Mouse (Mus musculus): ENCODE data around the gene Tubal3. TPM values are rescaled to one million over a fixed set of nuclear protein-coding genes. Genes with fewer than 3 reads are reported as not detected.

Tubal3 gene
- polyA plus RNA-seq, 1 experiment from 2014 or later, result not detected

GRCm38 (mm10) chr13:3924483-3924882, 6.4 kb downstream of the Tubal3 start:
- Histone ChIP-seq H3K4me2 (replicated peaks) (no peak overlapping the region), H3K36me3 (no peaks in the 10 kb centered on the region), H3K4me3 (replicated peaks) (no peak overlapping the region), H3K27ac (replicated peaks) (no peak overlapping the region), H3K4me1 (no peaks in the 10 kb centered on the region), H3K9ac (no peak overlapping the region), H3K27me3 (no peaks in the 10 kb centered on the region), H3K9me3 (replicated peaks) (no peaks in the 10 kb centered on the region)
- ATAC-seq (ENCODE audit: insufficient number of reproducible peaks, low FRiP score, low TSS enrichment, low read depth), result no peak
- WGBS, result 80% methylated on average over 5 of the region's 5 CpGs

- no peak overlapping the region for H3K4me2 ChIP-seq (replicated peaks)
- ATAC-seq (ENCODE audit: insufficient number of reproducible peaks, low FRiP score, low TSS enrichment, low read depth), result no peak
- no peak overlapping the region for H3K4me3 ChIP-seq (replicated peaks)
- H3K27ac ChIP-seq (replicated peaks), result no peak overlapping the region
- no peaks in the 10 kb centered on the region for H3K36me3 ChIP-seq
- no peaks in the 10 kb centered on the region for H3K27me3 ChIP-seq
- no peak overlapping the region for H3K9ac ChIP-seq
- WGBS, result 75% methylated on average over 6 of the region's 6 CpGs
- no peaks in the 10 kb centered on the region for H3K9me3 ChIP-seq (replicated peaks)
- no peaks in the 10 kb centered on the region for H3K4me1 ChIP-seq
Measured at GRCm38 (mm10) chr13:3925632-3926031, 7.6 kb downstream of the Tubal3 start.

GRCm38 (mm10) chr13:3926046-3926445, 8.0 kb downstream of the Tubal3 start:
- no peak overlapping the region for H3K27ac ChIP-seq (replicated peaks)
- H3K4me2 ChIP-seq (replicated peaks), result no peak overlapping the region
- no peak overlapping the region for H3K9ac ChIP-seq
- H3K4me3 ChIP-seq (replicated peaks), result no peak overlapping the region
- WGBS, result 90% methylated on average over 6 of the region's 6 CpGs
- no peaks in the 10 kb centered on the region for H3K4me1 ChIP-seq
- no peaks in the 10 kb centered on the region for H3K27me3 ChIP-seq
- no peak for ATAC-seq (ENCODE audit: insufficient number of reproducible peaks, low FRiP score, low TSS enrichment, low read depth)
- no peaks in the 10 kb centered on the region for H3K36me3 ChIP-seq
- no peaks in the 10 kb centered on the region for H3K9me3 ChIP-seq (replicated peaks)

- H3K27me3 ChIP-seq, result no peaks in the 10 kb centered on the region
- no peaks in the 10 kb centered on the region for H3K36me3 ChIP-seq
- 71% methylated on average over 7 of the region's 7 CpGs for WGBS
- ATAC-seq (ENCODE audit: insufficient number of reproducible peaks, low FRiP score, low TSS enrichment, low read depth), result no peak
- H3K4me3 ChIP-seq (replicated peaks), result no peak overlapping the region
- H3K9ac ChIP-seq, result no peak overlapping the region
- no peak overlapping the region for H3K27ac ChIP-seq (replicated peaks)
- no peaks in the 10 kb centered on the region for H3K4me1 ChIP-seq
- H3K9me3 ChIP-seq (replicated peaks), result no peaks in the 10 kb centered on the region
- no peak overlapping the region for H3K4me2 ChIP-seq (replicated peaks)
Measured at GRCm38 (mm10) chr13:3944699-3945098, 26.6 kb downstream of the Tubal3 start.

- no peak within 1 kb of the TSS for H3K9ac ChIP-seq
- H3K4me2 ChIP-seq (replicated peaks), result no peak within 1 kb of the TSS
- H3K27me3 ChIP-seq, result no peaks in the 10 kb centered on the region
- no peaks in the 10 kb centered on the region for H3K4me1 ChIP-seq
- no peaks in the 10 kb centered on the region for H3K9me3 ChIP-seq (replicated peaks)
- no peak for ATAC-seq (ENCODE audit: insufficient number of reproducible peaks, low FRiP score, low TSS enrichment, low read depth)
- no peak within 1 kb of the TSS for H3K4me3 ChIP-seq (replicated peaks)
- 56% methylated on average over 2 of the region's 2 CpGs for WGBS
- no peak within 1 kb of the TSS for H3K27ac ChIP-seq (replicated peaks)
- no peaks in the 10 kb centered on the region for H3K36me3 ChIP-seq
Measured at GRCm38 (mm10) chr13:3945249-3945648, 27.2 kb downstream of the Tubal3 start, which contains the start of gene Ucn3. TSS of gene Ucn3 (minus strand) at chr13:3945349.

GRCm38 (mm10) chr13:3947267-3947666, 29.2 kb downstream of the Tubal3 start:
- Histone ChIP-seq H3K4me1 (no peaks in the 10 kb centered on the region), H3K4me2 (replicated peaks) (no peak overlapping the region), H3K9me3 (replicated peaks) (no peaks in the 10 kb centered on the region), H3K9ac (no peak overlapping the region), H3K36me3 (no peaks in the 10 kb centered on the region), H3K4me3 (replicated peaks) (no peak overlapping the region), H3K27me3 (no peaks in the 10 kb centered on the region), H3K27ac (replicated peaks) (no peak overlapping the region)
- 90% methylated on average over 4 of the region's 4 CpGs for WGBS
- no peak for ATAC-seq (ENCODE audit: insufficient number of reproducible peaks, low FRiP score, low TSS enrichment, low read depth)

GRCm38 (mm10) chr13:3949477-3949876, 31.4 kb downstream of the Tubal3 start:
- ATAC-seq (ENCODE audit: insufficient number of reproducible peaks, low FRiP score, low TSS enrichment, low read depth), result no peak
- Histone ChIP-seq H3K9me3 (replicated peaks) (no peaks in the 10 kb centered on the region), H3K27me3 (no peaks in the 10 kb centered on the region), H3K36me3 (no peaks in the 10 kb centered on the region), H3K4me1 (no peaks in the 10 kb centered on the region), H3K4me2 (replicated peaks) (no peak overlapping the region), H3K9ac (no peak overlapping the region), H3K27ac (replicated peaks) (no peak overlapping the region), H3K4me3 (replicated peaks) (no peak overlapping the region)
- WGBS, result 93% methylated on average over 4 of the region's 4 CpGs

- H3K27ac ChIP-seq (replicated peaks), result no peak overlapping the region
- H3K9ac ChIP-seq, result no peak overlapping the region
- no peaks in the 10 kb centered on the region for H3K27me3 ChIP-seq
- H3K4me1 ChIP-seq, result no peaks in the 10 kb centered on the region
- 76% methylated on average over 6 of the region's 6 CpGs for WGBS
- no peak for ATAC-seq (ENCODE audit: insufficient number of reproducible peaks, low FRiP score, low TSS enrichment, low read depth)
- no peaks in the 10 kb centered on the region for H3K36me3 ChIP-seq
- no peaks in the 10 kb centered on the region for H3K9me3 ChIP-seq (replicated peaks)
- no peak overlapping the region for H3K4me3 ChIP-seq (replicated peaks)
- H3K4me2 ChIP-seq (replicated peaks), result no peak overlapping the region
Measured at GRCm38 (mm10) chr13:3951198-3951914, 33.3 kb downstream of the Tubal3 start.

- Histone ChIP-seq H3K27me3 (no peaks in the 10 kb centered on the region), H3K9ac (no peak overlapping the region), H3K4me2 (replicated peaks) (no peak overlapping the region), H3K4me1 (no peaks in the 10 kb centered on the region), H3K4me3 (replicated peaks) (no peak overlapping the region), H3K36me3 (no peaks in the 10 kb centered on the region), H3K9me3 (replicated peaks) (no peaks in the 10 kb centered on the region), H3K27ac (replicated peaks) (no peak overlapping the region)
- no peak for ATAC-seq (ENCODE audit: insufficient number of reproducible peaks, low FRiP score, low TSS enrichment, low read depth)
- 88% methylated on average over 4 of the region's 4 CpGs for WGBS
Measured at GRCm38 (mm10) chr13:3968849-3969248, 50.8 kb downstream of the Tubal3 start.

Small RNA genes within 50 kb of the gene (microRNA-seq; reads per million reads assigned to microRNA genes)
- not detected for gene Gm22460 (ENCODE audit: borderline number of aligned reads)

Other genes starting within 250 kb of the Tubal3 start
- gene Calml3, start 114.0 kb upstream of the Tubal3 start, polyA plus RNA-seq (2015; fragmentation: Nextera tagmentation; extraction: Ambion mirVana), result 31.3 and 33.6 TPM in 2 replicates
- 477 and 521 TPM in 2 replicates for gene Calm4, start 80.5 kb upstream of the Tubal3 start, polyA plus RNA-seq (2015; fragmentation: Nextera tagmentation; extraction: Ambion mirVana)
- 2.9 and 3.2 TPM in 2 replicates for gene Calm5, start 64.1 kb upstream of the Tubal3 start, polyA plus RNA-seq (2015; fragmentation: Nextera tagmentation; extraction: Ambion mirVana)
- 144 and 149 TPM in 2 replicates for gene Net1, start 54 bp upstream of the Tubal3 start, polyA plus RNA-seq (2015; fragmentation: Nextera tagmentation; extraction: Ambion mirVana)
- gene Ucn3, start 27.1 kb downstream of the Tubal3 start, polyA plus RNA-seq (2015; fragmentation: Nextera tagmentation; extraction: Ambion mirVana), result not detected in 2 replicates
- 2.1 and 2.3 TPM in 2 replicates for gene Akr1c14, start 130.7 kb downstream of the Tubal3 start, polyA plus RNA-seq (2015; fragmentation: Nextera tagmentation; extraction: Ambion mirVana)
- gene Akr1c18, start 232.4 kb downstream of the Tubal3 start, polyA plus RNA-seq (2015; fragmentation: Nextera tagmentation; extraction: Ambion mirVana), result 3.1 and 3.2 TPM in 2 replicates